Mouse (Mus musculus) erythroblast, embryonic 14.5 days (primary cell): ENCODE results near the gene Adamts4.

Experiments used
- GATA1 ChIP-seq: IDR thresholded peaks from 2 replicates; pipeline ENCODE4 v1.6.1; 2012; ENCODE audit warnings: low read length, inconsistent platforms, mixed read lengths
- TAL1 ChIP-seq: IDR thresholded peaks from 3 replicates; pipeline ENCODE4 v1.6.1; 2012; ENCODE audit warnings: low read length, inconsistent platforms, mixed read lengths

DNA sequence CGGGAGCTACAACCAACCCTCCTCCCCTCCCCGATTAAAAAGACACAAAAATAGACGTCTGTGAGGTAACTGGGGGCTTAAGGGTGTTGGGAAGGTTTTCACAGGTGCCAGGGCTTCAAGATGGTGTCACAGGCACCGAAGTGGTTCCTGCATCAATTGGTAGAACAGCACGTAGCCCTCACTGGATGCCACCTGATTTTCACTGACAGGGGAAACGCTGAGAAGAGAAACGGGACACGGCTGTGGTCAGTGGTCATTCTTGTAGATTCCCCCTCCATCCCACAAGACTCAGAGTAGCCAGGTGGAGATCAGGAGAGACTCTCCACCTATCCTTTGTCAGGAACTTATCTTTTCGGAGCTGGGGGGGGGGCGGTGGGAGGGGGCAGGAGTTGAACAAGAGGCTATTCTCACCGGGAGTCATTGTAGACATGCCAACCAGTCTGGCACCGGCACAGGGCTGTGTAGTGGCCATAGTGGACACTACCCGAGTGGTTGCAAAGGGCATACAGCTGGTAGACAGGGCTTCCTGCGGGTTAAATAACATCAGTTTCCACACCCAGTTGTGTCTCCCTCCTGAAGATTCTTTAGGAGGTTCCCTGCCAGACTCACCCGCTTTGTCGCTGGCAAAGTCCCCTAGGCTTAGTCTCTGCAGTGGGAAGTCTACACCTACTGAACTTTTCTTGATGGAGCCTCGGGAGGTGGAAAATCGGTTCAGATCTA is 32.0 kb downstream of the Adamts4 start:
- TF ChIP-seq TAL1, result no peak
- TF ChIP-seq GATA1, result no peak
